Mouse (Mus musculus): ENCODE data around the gene Dph2.

The Dph2 gene

GRCm38 (mm10) chr4:117908834-117909453 is 17.1 kb upstream of the Dph2 start:
- no peak for DNase-seq

GRCm38 (mm10) chr4:117906196-117906595 is 14.4 kb upstream of the Dph2 start:
- DNase-seq: no peak

- no peak for DNase-seq
Measured at GRCm38 (mm10) chr4:117904761-117905160, 12.9 kb upstream of the Dph2 start.

- no peak for DNase-seq
Measured at GRCm38 (mm10) chr4:117904094-117904493, 12.3 kb upstream of the Dph2 start.

- no peak for DNase-seq
Measured at GRCm38 (mm10) chr4:117898111-117898510, 6.3 kb upstream of the Dph2 start.

GRCm38 (mm10) chr4:117896031-117896430 is 4.2 kb upstream of the Dph2 start:
- DNase-seq: no peak

- no peak for DNase-seq
Measured at GRCm38 (mm10) chr4:117895339-117895738, 3.5 kb upstream of the Dph2 start.

- DNase-seq: no peak
Measured at GRCm38 (mm10) chr4:117894601-117895000, 2.8 kb upstream of the Dph2 start.

- no peak for DNase-seq
Measured at GRCm38 (mm10) chr4:117893376-117893775, 1.5 kb upstream of the Dph2 start.

- DNase-seq: no peak
Measured at GRCm38 (mm10) chr4:117890750-117891149, 1.1 kb downstream of the Dph2 start.

- no peak for DNase-seq
Measured at GRCm38 (mm10) chr4:117890031-117890430, 1.8 kb downstream of the Dph2 start.

GRCm38 (mm10) chr4:117889471-117889870 is 2.4 kb downstream of the Dph2 start:
- no peak for DNase-seq

GRCm38 (mm10) chr4:117887920-117888319 is 3.9 kb downstream of the Dph2 start:
- DNase-seq: no peak

- DNase-seq: peak; percentile 96
Measured at GRCm38 (mm10) chr4:117887133-117887532, 4.7 kb downstream of the Dph2 start, which contains the start of gene Atp6v0b. Atp6v0b (minus strand) TSS chr4:117887333.

- DNase-seq: no peak
Measured at GRCm38 (mm10) chr4:117886644-117887043, 5.2 kb downstream of the Dph2 start.

- DNase-seq: no peak
Measured at GRCm38 (mm10) chr4:117885994-117886393, 5.8 kb downstream of the Dph2 start.

- DNase-seq: no peak
Measured at GRCm38 (mm10) chr4:117885093-117885492, 6.7 kb downstream of the Dph2 start.

GRCm38 (mm10) chr4:117884146-117884545 is 7.7 kb downstream of the Dph2 start:
- DNase-seq: no peak

GRCm38 (mm10) chr4:117882701-117883691 is 8.8 kb downstream of the Dph2 start, which contains the start of gene B4galt2:
B4galt2 (minus strand) TSS chr4:117883487.
- peak; percentile 76 for DNase-seq

- no peak for DNase-seq
Measured at GRCm38 (mm10) chr4:117878703-117879102, 13.1 kb downstream of the Dph2 start.

- DNase-seq: no peak
Measured at GRCm38 (mm10) chr4:117878301-117878700, 13.5 kb downstream of the Dph2 start.

- DNase-seq: no peak
Measured at GRCm38 (mm10) chr4:117873615-117874014, 18.2 kb downstream of the Dph2 start.

GRCm38 (mm10) chr4:117872471-117872886 is 19.4 kb downstream of the Dph2 start, which contains the start of gene Ccdc24:
Ccdc24 (minus strand) TSS chr4:117872557.
- DNase-seq: no peak

GRCm38 (mm10) chr4:117871787-117872186 is 20.0 kb downstream of the Dph2 start:
- no peak for DNase-seq

Measured in right cerebral cortex, postnatal 4 days (tissue).